Mouse (Mus musculus) A20 (cell line): ENCODE data around the gene Icmt.

Experiments used
- DNase-seq: peaks from one replicate; pipeline ENCODE4 v3.0.0-alpha.2; 2011; ENCODE audit warnings: low read depth, low spot score

Gene Icmt

DNA sequence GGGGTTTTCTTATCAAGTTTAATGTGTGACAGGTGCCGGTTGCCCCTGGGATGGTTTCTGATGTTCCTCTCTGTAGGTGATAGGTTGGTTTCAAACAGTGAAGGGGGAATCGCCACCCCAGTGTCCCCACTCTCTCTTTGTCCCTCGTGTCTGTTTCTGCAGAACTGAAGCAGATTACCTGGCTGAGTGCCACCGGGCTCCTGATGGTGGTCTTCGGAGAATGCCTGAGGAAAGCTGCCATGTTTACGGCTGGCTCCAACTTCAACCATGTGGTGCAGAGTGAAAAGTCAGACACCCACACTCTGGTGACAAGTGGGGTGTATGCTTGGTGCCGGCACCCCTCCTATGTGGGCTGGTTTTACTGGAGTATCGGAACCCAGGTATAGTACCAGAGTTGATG is 3.3 kb downstream of the Icmt start:
- no peak for DNase-seq

DNA sequence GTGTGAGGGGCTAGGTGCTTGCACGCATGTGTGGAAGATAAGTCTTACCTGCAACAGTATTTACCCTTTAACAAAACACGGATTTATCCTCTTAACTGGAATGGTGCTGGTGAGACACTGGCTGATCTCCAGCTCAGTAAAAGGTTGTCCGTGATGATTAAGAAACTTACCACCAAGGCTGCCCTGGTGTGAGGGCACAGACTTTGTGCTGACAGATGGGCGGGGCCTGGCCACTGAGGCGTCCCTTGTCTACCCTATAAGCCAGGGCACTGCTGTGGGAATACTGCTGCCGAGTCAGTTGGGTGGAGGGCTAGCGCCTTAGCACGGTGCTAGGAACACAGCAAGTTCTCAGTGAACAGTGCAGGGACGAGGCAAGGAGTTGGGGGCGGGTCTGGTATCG is 5.0 kb downstream of the Icmt start:
- no peak for DNase-seq

DNA sequence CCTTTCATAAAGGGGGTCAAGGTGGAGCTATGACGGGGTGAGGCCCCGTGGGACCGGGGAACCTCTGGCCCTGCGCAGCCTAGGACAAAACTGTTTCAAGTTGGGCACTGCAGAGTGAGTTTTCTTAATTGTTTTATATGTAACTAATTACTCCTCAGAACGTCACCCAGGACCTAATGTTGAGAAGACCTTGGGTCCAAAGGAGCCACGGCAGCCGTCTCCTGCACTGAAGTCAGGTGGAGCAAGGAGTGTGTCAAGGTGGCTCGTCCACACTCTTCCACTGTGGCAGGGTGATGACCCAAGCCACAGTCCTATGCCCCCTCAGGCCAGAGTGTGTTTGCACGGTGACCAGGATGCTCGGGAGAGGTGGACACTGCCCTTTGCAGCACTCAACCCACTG is 6.1 kb downstream of the Icmt start:
- DNase-seq = no peak

DNA sequence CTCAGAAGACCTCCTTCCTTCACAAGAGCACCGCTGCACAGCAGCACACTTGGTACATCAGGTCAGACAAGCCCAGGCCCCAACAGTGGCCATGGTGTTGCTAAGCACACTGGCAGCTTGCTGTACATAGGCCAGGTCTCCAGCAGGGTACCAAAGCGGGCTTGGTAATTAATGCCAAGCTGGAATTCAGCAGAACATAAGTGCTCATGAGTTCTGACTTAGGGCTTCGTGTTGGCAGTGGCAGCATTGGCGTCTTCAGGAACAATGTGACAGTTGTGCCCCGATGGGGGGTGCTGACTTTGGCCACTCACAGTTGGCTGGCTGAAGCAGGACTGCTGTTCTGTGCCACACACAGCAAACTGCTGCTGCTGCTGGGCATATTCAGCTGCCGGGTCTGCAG is 7.7 kb downstream of the Icmt start:
- DNase-seq = no peak

DNA sequence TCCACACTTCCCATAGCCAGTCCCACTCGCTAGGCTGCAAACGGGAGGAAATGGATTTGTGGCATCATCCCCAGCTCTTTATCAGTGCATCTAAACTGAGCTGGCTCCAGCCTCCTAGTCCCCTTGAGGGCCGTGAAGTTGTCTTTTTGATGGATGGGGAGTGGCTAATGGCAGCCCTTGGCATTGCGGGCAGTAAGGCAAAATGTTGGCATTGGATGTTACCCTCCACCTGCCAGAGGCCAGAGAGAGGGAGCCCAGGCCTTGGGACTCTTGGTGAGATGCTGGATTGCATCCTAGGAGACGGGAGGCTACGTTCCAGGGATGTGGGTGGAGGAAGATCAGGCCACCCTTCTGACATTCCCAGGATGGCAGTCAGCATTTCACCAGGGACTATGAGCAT is 9.0 kb downstream of the Icmt start:
- DNase-seq = no peak

DNA sequence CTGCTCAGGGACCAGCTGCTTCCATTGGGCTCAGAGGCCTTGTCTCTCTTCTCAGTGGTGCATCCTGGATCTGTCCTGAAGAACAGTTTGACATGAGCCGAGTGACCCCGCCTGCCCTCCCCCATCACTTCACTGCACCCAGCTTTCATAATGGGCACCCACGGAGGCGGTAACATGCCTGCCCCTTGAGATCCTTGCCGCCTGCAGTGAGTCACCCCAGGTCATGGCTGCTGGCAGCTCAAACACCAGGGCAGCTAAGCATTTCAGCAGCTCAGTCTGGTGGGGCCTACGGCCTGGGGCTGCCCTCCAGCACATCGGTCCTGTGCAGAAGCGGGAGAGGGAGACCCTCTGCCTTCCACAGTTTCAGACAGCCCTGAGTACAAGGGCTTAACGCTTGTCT is 10.5 kb downstream of the Icmt start:
- no peak for DNase-seq

DNA sequence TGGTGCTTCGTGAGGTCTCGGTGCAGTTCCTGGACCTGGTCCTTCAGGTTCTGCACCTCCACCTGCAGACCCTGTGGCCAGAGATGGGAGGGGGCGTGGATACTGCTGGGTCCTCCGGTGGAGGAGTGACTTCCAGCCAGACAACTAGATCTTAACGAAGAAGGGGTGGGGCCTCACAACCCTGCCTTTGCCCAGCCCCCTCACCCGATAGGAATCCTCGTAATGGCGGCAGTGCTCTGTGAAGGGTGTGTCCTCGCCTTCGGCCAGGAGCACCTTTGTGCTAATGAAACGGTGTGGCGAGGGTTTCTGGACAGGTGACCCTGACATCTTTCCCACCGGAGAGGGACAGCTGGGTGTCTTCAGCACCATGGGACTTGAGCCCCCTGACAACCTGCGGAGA is 15.2 kb downstream of the Icmt start:
- no peak for DNase-seq

DNA sequence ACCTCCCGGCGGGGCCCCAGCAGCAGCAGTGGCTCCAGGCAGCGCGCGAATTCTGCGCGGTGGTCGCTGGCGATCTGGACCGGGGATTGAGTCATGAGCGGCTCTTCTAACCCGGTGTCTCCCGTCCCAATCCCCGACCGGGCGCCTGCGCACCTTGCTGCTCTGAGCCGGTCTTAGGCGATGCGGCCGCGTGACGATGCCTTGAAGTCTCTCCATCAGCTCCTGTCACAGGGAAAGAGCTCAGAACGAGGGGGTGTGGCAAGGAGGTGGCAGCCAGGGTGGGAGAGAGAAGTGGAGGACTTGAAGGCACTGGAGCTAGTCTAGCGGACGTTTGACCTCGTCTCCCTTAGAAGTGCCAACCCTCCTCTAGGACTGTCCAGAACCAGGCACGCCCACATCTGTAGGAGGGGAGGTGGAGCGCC is 16.2 kb downstream of the Icmt start:
- no peak for DNase-seq

DNA sequence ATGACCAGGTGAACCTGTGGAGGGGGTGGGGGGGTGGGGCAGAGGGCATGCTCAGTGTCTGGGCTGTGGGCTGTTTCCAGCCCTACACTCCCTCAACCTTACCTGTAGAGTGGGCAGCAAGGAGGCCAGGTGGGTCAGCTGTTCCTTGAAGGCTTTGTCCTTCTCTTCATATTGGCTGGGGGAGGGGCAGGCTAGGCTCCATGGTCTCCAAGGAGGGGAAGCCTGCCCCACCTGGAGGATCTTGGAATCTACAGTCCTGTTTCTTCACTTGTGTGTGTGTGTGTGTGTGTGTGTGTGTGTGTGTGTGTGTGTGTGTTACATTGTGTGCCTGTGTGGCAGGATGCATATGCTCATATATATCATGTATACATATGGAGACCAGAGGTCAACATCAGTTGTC is 16.9 kb downstream of the Icmt start:
- DNase-seq = no peak

DNA sequence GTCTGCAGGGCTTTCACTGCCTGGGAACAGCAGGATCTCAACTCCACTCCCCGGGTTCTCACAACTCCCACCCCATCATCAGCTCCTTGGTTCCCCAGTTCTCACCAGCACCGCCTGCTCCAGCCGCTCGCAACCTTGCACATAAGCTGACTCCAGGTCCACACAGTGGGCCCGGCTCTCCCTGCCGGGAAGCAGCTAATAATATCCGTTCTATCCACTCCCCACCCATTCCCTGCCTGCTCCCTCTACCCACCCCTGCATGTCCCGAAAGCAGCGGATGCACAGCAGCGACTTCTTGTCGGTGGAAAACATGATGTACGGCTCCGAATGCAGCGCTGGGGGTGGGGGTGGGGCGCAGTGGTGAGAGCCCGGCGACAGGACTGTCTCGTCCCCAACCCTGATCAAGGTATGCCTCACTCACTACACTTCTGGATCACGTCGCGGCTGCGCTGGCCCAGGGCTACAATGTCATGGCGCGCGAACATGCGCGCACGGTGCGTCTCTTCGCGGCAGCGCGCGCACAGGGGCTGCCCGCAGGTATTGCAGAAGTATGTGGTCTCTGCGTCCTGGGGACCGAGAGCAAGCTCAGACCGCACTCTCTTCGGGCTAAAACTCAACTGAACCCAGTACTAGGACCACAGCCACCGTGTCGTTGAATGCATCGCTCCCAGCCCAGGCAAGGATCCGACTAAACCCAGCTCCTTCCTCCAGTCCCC is 18.6 kb downstream of the Icmt start:
- DNase-seq = no peak

DNA sequence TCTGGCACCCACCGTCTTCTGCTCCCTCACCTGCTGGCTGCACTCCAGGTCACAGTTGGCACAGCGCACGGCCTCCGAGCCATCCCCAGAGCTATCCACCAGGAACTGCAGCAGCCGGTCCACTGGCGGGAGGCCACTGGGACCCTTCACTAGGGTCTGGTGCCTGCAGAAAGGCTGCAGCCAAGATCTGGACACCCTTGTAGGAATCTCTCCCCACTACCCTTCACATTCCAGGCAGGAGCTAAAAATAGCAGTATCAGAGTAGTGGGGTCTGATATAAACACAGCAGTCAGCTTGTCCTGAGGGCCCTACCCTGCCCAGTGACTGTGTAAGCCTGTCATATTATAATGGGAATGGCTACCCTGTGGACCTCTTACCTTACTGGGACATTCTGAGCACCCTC is 20.6 kb downstream of the Icmt start:
- no peak for DNase-seq

DNA sequence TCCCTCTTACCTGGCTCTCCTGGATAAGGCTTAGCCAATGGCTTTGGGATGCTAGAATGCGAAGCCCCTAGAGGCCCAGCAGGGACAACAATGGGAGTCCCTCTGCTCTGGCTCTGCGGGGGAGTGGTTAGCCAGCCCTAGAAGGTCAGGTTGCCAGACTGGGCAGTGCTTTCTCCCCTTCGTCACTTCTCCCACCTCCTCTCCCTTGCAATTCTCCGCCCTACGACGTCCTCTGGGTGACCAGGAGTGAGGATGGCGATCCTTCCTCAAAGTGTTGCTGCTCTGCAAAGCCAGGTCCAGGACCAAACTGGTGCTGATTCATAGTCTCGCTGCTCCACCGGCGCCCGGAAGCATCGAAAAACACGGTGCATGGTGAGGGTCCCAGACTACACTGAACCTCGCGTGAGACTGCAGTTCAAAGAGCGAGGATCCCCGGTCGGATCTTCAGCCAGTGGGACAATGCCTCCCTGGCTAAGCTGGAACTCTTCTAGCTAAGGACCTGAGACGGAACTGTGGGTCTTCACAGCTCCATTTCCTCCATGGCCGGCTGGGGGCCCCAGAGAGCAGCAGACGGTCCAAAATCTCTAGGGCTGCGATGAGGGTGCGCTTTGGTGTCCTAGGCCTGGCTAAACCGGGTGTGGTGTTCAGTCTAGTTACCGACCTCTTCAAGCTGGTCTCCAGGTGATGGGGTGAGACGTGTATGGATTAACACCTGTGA is 21.6 kb downstream of the Icmt start, which contains the start of gene Rnf207:
TSS of gene Rnf207 (minus strand) at position 477 of the 718 bp plus-strand sequence.
- peak; percentile 49 for DNase-seq

DNA sequence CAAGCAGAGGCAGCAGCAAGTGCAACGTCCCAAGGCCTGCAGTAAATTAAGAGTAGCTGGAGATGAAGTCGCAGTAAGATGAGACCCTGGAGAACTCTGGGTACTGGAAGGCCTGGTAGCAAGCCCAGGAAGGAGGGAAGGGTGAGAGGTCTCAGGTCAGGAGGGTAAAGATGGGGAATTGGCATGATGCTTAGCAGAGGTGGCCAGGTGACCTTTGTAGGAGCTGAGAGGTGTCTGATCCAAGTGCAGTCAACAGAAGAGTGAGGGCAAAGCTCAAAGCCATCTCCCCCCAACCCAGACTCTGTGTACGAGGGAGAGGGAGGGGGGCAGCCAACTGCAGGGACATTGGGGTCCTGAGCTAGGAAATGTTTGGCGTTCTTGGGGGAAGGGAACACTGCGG is 24.4 kb downstream of the Icmt start:
- no peak for DNase-seq

DNA sequence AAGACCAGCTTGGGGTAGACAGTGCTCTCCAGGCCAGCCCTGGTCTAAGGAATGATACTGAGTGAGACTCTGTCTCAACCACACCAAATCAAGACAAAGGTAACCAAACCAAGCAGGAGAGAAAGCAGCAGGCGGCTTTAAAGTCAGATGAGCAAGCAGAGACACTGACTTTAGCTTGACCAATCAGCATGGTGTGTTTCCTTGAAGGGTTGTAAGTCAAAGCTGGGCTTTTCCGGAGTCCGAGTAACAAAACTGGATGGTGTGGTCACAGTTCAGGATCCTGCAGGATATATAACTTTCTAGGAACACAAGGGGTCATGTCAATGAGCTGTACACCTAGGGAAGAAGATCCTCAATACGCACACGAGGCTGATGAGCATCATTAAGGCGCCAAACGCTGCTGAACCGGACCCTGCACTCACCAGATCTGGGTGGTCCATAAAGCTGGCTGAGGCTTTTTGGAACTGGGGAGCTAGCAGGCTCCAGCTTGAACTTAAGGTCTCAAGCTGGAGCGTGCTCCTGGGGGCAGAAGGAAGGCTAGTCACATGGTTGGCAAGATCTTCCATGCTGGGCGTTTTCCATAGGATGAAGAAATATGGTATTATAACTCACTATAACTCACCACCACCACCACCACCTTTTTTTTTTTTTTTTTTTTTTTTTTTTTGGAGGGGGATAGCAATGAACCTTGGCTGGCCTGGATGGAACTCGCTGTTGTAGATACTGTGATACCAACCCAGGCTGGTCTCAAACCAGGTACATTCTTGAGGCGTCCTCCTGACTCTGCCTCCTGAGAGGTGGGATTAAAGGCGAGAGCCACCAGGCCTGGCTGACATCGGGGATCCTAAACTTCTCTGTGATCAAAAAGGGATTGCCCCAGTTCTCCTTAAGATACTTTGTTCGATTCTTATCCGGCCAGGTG is 27.9 kb downstream of the Icmt start:
- no peak for DNase-seq

DNA sequence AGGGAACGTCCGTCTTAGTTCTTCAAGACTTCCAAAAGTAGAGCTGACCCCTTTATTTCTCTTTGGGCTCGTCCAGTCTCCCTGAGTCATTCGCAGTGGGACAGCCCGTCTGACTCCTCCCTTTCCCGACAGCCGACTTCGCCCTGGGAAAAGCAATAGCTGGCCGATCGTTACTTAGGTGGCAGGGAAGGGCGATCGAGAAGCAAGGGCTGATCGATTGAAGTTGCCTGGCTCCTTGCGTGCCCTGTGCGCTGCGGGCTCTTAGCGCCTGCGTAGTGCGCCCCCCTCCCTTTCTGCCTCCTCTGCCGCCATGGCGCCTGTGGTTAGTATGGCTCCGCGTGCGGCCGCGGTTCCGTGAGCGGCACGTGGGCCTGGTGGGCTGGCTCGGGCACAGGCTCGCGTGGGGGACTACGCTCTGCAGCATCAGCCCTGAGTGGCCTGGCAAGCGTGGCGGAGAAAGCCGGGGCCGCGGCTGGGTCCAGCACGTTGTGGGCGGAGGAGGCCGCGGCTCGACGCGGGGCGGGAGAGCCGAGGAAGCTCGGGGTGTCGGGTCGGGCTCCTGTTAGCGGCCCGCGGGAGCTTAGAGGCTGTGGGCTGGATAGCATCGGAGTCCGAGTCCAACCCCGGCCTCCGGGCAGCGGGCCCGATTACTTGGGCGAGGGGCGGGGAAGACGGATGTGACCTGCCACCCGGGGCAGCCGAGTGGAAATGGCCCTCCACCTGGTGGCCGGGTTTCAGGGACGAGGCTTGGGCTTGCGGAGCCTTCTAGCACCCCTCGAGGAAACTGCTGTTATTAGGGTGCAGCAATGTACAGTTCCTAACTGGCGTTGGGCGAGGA is 28.8 kb downstream of the Icmt start, which contains the start of gene Rpl22:
TSS of gene Rpl22 (plus strand) at position 169 of the 838 bp plus-strand sequence.
- peak; percentile 97 for DNase-seq

DNA sequence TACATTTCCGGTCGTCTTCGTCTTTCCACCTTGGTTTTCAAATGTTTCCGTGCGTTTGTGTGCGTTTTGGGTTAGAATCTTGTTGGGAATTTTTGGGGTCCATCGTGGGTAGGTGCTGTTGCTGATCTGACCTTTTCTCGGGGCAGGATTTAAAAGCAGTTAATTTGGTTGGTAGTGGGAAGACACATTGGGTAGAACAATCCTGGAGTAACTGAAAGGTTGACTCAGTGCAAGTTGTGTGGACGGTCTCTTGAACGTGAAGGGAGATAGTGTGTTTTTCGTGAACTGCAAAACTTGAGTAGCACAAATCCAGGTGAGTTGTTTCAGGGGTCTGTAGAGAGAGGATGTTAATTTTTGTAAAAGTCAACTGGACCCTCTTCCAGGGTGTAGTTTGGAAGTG is 29.5 kb downstream of the Icmt start:
- DNase-seq = no peak

DNA sequence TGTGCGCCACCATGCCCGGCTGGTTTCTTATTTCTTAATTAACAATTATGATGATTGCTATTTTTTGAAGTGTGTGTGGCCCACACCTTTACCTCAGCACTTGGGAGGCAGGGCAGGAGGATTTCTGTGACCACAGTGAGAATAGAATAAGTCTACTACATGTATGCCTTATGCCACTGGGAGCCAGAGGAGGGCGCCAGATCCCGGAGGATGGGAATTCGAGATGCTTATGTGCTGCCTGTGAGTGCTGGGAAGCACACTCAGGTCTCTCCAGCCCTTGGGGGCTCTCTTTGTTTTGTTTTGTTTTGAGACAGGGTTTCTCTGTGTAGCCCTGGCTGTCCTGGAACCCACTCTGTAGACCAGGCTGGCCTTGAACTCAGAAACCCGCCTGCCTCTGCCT is 31.7 kb downstream of the Icmt start:
- DNase-seq = peak; percentile 44

DNA sequence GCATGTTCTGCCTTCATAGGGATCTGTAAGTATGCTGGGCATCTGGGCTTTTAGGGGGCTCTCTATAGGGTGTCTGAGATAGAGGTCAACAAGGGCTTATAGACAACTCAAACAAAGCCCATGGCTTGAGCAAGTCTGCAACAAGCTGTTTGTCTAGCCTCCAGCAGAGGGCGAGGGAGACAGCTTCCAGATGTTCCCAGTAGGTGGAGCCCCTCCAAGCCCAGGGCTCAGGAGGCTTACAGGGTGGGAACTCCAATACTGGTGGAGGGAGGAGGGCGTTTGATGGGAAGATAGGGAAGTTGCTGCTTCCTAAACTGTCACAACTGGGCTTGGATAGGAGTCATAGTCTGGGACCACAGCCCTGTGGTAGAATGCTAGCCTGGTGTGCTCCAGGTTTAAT is 35.9 kb downstream of the Icmt start:
- peak; percentile 51 for DNase-seq

DNA sequence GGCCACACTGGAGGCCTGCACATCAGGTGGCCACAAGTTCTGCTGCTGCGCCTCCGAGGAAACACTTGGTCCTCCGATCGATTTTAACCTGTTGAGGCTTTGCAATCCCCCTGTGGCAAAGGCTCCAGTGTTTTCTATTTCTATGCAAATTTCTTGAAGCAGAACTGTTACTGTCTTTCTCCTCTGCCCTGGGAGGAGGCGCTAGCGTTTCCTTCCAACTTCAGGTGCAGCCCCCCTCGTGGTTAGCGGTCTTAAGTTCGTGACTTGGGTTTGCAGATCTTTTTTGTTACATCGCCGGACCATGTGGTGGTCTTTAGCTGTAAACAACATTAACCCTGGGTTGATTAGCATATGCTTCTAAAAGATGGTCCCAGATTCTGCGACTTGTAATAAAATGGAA is 36.6 kb downstream of the Icmt start:
- DNase-seq = no peak

DNA sequence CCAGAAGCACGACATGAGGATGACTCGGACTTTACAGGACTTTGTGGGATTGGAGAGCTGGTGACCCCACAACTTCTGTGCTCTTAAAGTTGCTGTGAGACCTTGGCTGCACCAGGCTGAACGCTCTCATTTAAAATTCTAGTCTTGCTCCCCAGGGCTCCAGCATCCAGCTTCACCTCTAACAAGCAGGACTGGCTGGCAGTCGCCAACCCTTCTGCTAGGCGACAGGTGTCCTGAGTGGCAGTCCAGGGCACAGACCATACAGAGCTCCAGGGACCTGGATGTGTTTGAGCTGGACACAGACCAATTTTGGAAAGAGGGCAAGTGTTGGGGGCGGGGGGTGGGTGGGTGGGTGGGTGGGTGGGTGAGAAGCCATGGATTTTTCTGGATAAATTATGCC is 40.7 kb downstream of the Icmt start:
- DNase-seq = no peak
